Mouse (Mus musculus) forebrain, postnatal 0 days (tissue): ENCODE measurements around the gene Mettl16. TPM values are rescaled to one million over a fixed set of nuclear protein-coding genes. Genes with fewer than 3 reads are reported as not detected.
"Not testable (repeated sequence)": the region's sequence is repeated elsewhere in the genome, so short reads cannot be mapped to it uniquely, and the experiment has no call there.

Experiments used
- ATAC-seq: fragments of 200-750 bp; cut with Nextera tagmentation; 2 replicates; pipeline ENCODE4 v1.8.0; 2017; ENCODE audit warnings: mild to moderate bottlenecking, moderate library complexity
- DNase-seq: peaks from one replicate; pipeline ENCODE4 v3.0.0-alpha.2; 2015
- H3K27ac ChIP-seq: fragments of 300-500 bp; sonication (generic); 2 replicates; pipeline ENCODE4 v1.5.1; 2014; ENCODE audit warnings: low read depth, mild to moderate bottlenecking, antibody characterized with exemption, low read length, moderate library complexity, mixed read lengths
- H3K27me3 ChIP-seq: fragments of 300-500 bp; sonication (generic); 2 replicates; pipeline ENCODE4 v1.6.1; 2014; ENCODE audit warnings: mild to moderate bottlenecking, low read length, mixed read lengths; ENCODE audit not compliant: insufficient read depth
- H3K36me3 ChIP-seq: fragments of 300-500 bp; sonication (generic); 2 replicates; pipeline ENCODE4 v1.6.1; 2014; ENCODE audit warnings: mild to moderate bottlenecking, moderate library complexity; ENCODE audit not compliant: insufficient read depth
- H3K4me1 ChIP-seq: fragments of 300-500 bp; sonication (generic); 2 replicates; pipeline ENCODE4 v1.6.1; 2014; ENCODE audit warnings: antibody characterized with exemption; ENCODE audit not compliant: insufficient read depth
- H3K4me2 ChIP-seq: fragments of 300-500 bp; sonication (generic); 2 replicates; pipeline ENCODE4 v1.6.1; 2014; ENCODE audit warnings: low read depth, mild to moderate bottlenecking, moderate library complexity
- H3K4me3 ChIP-seq: fragments of 300-500 bp; sonication (generic); 2 replicates; pipeline ENCODE4 v1.5.1; 2014; ENCODE audit warnings: low read depth, low read length, mixed read lengths
- H3K9ac ChIP-seq: fragments of 300-500 bp; sonication (generic); 2 replicates; pipeline ENCODE4 v1.6.1; 2014; ENCODE audit warnings: mild to moderate bottlenecking
- H3K9me3 ChIP-seq: fragments of 300-500 bp; sonication (generic); 2 replicates; pipeline ENCODE4 v1.6.1; 2016; ENCODE audit warnings: low read length
- CTCF ChIP-seq: sonication (generic); IDR thresholded peaks from 2 replicates; pipeline ENCODE4 v1.5.1; 2016; ENCODE audit warnings: antibody characterized with exemption, control low read depth, low read depth
- WGBS: fragments of 180-500 bp; shearing (Covaris S2); extraction: QIAGEN DNeasy Blood & Tissue Kit; methylation state at CpG from one replicate; pipeline ENCODE4 v1.1.7; 2014; 5-methylcytosine and 5-hydroxymethylcytosine counted together
- polyA plus RNA-seq: library from polyadenylated mRNA; unstranded; fragments of >200 nt; fragmentation: Nextera tagmentation; extraction: Ambion mirVana; gene quantifications from 2 replicates; pipeline ENCODE4 v1.2.1, GENCODE M21; 2015
- total RNA-seq: library from RNA; depleted of rRNA; stranded (reverse); fragments of >200 nt; gene quantifications from 2 replicates; pipeline ENCODE4 v1.2.3, GENCODE M21; 2014

Mettl16 gene
- total and polyA plus RNA-seq, 2 experiments from 2014 or later = 18.7 to 22.0 TPM

GRCm38 (mm10) chr11:74772386-74772785 is 1.8 kb downstream of the Mettl16 start:
- Histone ChIP-seq H3K9me3 (no peaks in the 10 kb centered on the region), H3K4me3 (no peak overlapping the region), H3K36me3 (peaks cover 17% of the 10 kb centered on the region), H3K4me1 (peaks cover 12% of the 10 kb centered on the region; the same call in 1 of the 2 replicates), H3K4me2 (no peak overlapping the region), H3K27ac (no peak overlapping the region), H3K27me3 (no peaks in the 10 kb centered on the region), H3K9ac (no peak overlapping the region)
- no peak for TF ChIP-seq CTCF
- DNase-seq = no peak
- 90% methylated on average over 2 of the region's 2 CpGs for WGBS
- no peak for ATAC-seq

DNA sequence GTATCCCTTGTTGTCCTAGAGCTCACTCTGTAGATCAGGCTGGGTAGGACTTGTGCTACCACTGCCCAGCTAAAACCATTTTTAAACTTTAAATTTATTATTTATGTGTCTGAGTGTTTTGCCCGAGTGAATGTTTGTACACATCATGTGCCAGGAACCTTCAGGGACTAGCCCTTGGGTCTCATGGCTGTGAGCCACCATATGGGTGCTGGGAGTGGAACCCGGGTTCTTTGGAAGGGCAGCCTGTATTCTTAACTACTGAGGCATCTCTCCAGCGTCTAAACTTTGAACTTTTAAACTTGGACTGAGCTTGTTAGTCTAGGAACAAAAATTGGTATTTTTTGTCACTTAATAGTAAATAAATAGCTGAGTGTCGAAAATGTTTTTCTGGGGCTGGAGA is 22.2 kb downstream of the Mettl16 start:
- TF ChIP-seq CTCF = no peak
- H3K9me3 ChIP-seq = no peaks in the 10 kb centered on the region
- 96% methylated on average over 4 of the region's 4 CpGs for WGBS
- H3K36me3 ChIP-seq = peaks cover 43% of the 10 kb centered on the region
- ATAC-seq = no peak
- H3K4me3 ChIP-seq = no peak overlapping the region
- no peak overlapping the region for H3K27ac ChIP-seq
- no peak overlapping the region for H3K4me2 ChIP-seq
- DNase-seq = no peak
- H3K27me3 ChIP-seq = no peaks in the 10 kb centered on the region
- H3K4me1 ChIP-seq = no peaks in the 10 kb centered on the region
- H3K9ac ChIP-seq = no peak overlapping the region

DNA sequence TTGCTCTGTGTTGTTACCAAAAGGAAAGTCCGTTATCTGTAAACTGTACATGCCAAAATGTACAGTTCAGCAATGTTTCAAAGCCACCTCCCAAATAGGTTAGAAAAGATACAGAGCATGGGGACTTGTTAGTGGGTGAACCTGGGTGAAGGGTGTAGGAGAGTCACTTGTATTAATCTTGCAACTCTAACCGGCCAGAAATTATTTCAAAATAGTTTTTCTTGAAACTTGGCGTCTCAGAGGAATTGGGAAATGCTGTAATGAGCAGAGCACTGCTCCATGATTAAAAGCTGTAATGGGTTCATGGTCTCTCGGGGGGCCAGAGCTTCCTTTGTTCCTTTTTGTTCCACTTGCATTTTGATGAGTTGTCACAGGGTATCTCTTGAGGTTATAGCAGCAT is 30.0 kb downstream of the Mettl16 start:
- ATAC-seq (no peak), DNase-seq (no peak)
- no peak for TF ChIP-seq CTCF
- Histone ChIP-seq H3K4me3 (no peak overlapping the region), H3K4me1 (no peaks in the 10 kb centered on the region), H3K36me3 (peaks cover 43% of the 10 kb centered on the region), H3K4me2 (no peak overlapping the region), H3K9ac (no peak overlapping the region), H3K9me3 (no peaks in the 10 kb centered on the region), H3K27me3 (no peaks in the 10 kb centered on the region), H3K27ac (no peak overlapping the region)
- WGBS = 65% methylated on average over 4 of the region's 4 CpGs

DNA sequence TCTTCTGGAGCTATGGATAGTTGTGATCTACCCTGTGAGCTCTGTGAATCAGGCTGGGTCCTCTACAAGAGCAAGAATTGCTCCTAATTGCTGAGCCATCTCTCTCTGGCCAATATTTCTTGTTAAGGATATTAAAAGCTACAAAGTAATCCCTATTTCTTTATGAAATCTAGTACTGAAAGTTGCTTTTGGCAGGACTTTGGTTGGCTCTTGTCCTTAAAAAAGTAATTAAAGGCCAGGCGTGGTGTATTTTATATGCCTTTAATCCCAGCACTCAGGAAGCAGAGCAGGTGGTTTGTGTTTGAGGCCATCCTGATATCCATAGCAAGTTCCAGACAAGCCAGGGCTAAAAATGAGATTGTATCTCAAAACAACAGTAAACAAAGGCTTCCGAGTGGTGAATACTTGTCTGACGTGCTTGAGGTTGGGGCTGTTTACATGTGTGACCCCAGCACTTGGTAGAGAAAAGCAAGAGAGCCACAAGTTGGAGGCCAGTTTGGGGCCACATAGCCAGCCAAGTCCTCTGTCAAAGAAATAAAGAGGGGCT is 33.5 kb downstream of the Mettl16 start:
- Histone ChIP-seq H3K4me3 (no peak overlapping the region), H3K4me2 (no peak overlapping the region), H3K36me3 (peaks cover 44% of the 10 kb centered on the region), H3K9me3 (no peaks in the 10 kb centered on the region), H3K27me3 (no peaks in the 10 kb centered on the region), H3K9ac (no peak overlapping the region), H3K4me1 (no peaks in the 10 kb centered on the region), H3K27ac (no peak overlapping the region)
- no peak for DNase-seq
- ATAC-seq = no peak
- TF ChIP-seq CTCF = no peak
- 93% methylated on average over 3 of the region's 3 CpGs for WGBS

DNA sequence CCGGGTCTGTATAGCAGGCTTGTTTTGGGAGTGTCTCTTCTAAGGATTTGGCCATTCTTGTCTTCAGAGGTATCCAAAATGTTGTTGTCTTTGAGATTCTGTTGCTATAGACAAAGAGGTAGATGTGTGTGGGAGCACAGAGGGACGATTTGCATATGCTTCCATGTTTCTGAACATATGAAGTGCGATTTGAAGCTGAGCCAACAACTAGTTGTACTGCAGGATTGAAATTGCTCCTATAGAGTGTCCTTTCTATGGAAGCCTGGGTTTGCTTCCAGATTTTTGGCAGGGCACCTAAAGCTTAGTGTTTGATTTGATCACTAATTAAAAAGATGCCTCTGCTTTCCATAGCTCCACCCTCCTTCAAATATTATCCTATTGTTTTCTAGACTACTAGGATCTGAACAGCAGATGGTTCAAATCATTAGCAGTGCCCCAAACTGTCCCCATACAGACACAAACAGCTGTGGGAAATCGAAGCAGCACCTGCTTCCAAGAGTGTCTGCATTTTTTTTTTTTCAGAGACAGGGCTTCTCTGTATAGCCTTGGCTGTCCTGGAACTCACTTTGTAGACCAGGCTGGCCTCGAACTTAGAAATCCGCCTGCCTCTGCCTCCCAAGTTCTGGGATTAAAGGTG is 36.7 kb downstream of the Mettl16 start:
- Histone ChIP-seq H3K9me3 (no peaks in the 10 kb centered on the region), H3K9ac (no peak overlapping the region), H3K4me1 (no peaks in the 10 kb centered on the region), H3K27ac (no peak overlapping the region), H3K4me3 (no peak overlapping the region), H3K4me2 (no peak overlapping the region), H3K27me3 (no peaks in the 10 kb centered on the region), H3K36me3 (peaks cover 41% of the 10 kb centered on the region)
- 82% methylated on average over 6 of the region's 6 CpGs for WGBS
- no peak for DNase-seq
- no peak for TF ChIP-seq CTCF
- ATAC-seq = no peak

- ATAC-seq = no peak
- no peak overlapping the region for H3K9ac ChIP-seq
- H3K9me3 ChIP-seq = no peaks in the 10 kb centered on the region
- no peak overlapping the region for H3K27ac ChIP-seq
- no peak overlapping the region for H3K4me3 ChIP-seq
- peaks cover 41% of the 10 kb centered on the region for H3K36me3 ChIP-seq
- 96% methylated on average over 6 of the region's 6 CpGs for WGBS
- no peaks in the 10 kb centered on the region for H3K4me1 ChIP-seq
- TF ChIP-seq CTCF = no peak
- DNase-seq = no peak
- no peak overlapping the region for H3K4me2 ChIP-seq
- no peaks in the 10 kb centered on the region for H3K27me3 ChIP-seq
These were observed 37.7 kb downstream of the Mettl16 start for GRCm38 (mm10) chr11:74808251-74808853.

DNA sequence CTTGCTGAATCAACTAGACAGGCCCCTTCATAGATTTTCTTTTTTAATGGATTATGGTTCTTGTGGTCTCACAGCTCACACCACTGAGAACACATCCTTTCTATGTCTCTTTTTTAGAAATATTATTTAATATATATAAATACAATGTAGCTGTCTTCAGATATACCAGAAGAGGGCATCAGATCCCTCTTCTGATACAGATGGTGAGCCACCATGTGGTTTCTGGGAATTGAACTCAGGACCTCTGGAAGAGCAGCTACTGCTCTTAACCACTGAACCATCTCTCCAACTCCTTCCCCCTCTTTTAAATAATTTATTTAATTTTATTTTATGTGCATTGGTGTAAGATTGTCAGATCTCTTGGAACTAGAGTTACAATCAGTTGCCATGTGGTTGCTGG is 39.5 kb downstream of the Mettl16 start:
- DNase-seq (no peak), ATAC-seq (no peak)
- no peak overlapping the region for H3K4me2 ChIP-seq
- no peak overlapping the region for H3K4me3 ChIP-seq
- H3K4me1 ChIP-seq = no peaks in the 10 kb centered on the region
- TF ChIP-seq CTCF = no peak
- H3K36me3 ChIP-seq = peaks cover 30% of the 10 kb centered on the region
- no peaks in the 10 kb centered on the region for H3K9me3 ChIP-seq
- no peaks in the 10 kb centered on the region for H3K27me3 ChIP-seq
- no peak overlapping the region for H3K27ac ChIP-seq
- H3K9ac ChIP-seq = no peak overlapping the region

- not testable (repeated sequence) for DNase-seq, H3K9me3 ChIP-seq, H3K27ac ChIP-seq, ATAC-seq, H3K9ac ChIP-seq, H3K27me3 ChIP-seq, H3K4me3 ChIP-seq, H3K4me2 ChIP-seq, H3K4me1 ChIP-seq
- H3K36me3 ChIP-seq = peaks cover 23% of the 10 kb centered on the region
- WGBS = 88% methylated on average over 3 of the region's 3 CpGs
These were observed 40.4 kb downstream of the Mettl16 start for GRCm38 (mm10) chr11:74811027-74811426.
